Mouse (Mus musculus) forebrain, postnatal 0 days (tissue): ENCODE results near the gene Kif23. TPM values are rescaled to one million over a fixed set of nuclear protein-coding genes. Genes with fewer than 3 reads are reported as not detected.

Source experiments
- ATAC-seq: fragments of 200-750 bp; cut with Nextera tagmentation; 2 replicates; pipeline ENCODE4 v1.8.0; 2017; ENCODE audit warnings: mild to moderate bottlenecking, moderate library complexity
- DNase-seq: peaks from one replicate; pipeline ENCODE4 v3.0.0-alpha.2; 2015
- H3K27ac ChIP-seq: fragments of 300-500 bp; sonication (generic); 2 replicates; pipeline ENCODE4 v1.5.1; 2014; ENCODE audit warnings: low read depth, mild to moderate bottlenecking, antibody characterized with exemption, low read length, moderate library complexity, mixed read lengths
- H3K27me3 ChIP-seq: fragments of 300-500 bp; sonication (generic); 2 replicates; pipeline ENCODE4 v1.6.1; 2014; ENCODE audit warnings: mild to moderate bottlenecking, low read length, mixed read lengths; ENCODE audit not compliant: insufficient read depth
- H3K36me3 ChIP-seq: fragments of 300-500 bp; sonication (generic); 2 replicates; pipeline ENCODE4 v1.6.1; 2014; ENCODE audit warnings: mild to moderate bottlenecking, moderate library complexity; ENCODE audit not compliant: insufficient read depth
- H3K4me1 ChIP-seq: fragments of 300-500 bp; sonication (generic); 2 replicates; pipeline ENCODE4 v1.6.1; 2014; ENCODE audit warnings: antibody characterized with exemption; ENCODE audit not compliant: insufficient read depth
- H3K4me2 ChIP-seq: fragments of 300-500 bp; sonication (generic); 2 replicates; pipeline ENCODE4 v1.6.1; 2014; ENCODE audit warnings: low read depth, mild to moderate bottlenecking, moderate library complexity
- H3K4me3 ChIP-seq: fragments of 300-500 bp; sonication (generic); 2 replicates; pipeline ENCODE4 v1.5.1; 2014; ENCODE audit warnings: low read depth, low read length, mixed read lengths
- H3K9ac ChIP-seq: fragments of 300-500 bp; sonication (generic); 2 replicates; pipeline ENCODE4 v1.6.1; 2014; ENCODE audit warnings: mild to moderate bottlenecking
- H3K9me3 ChIP-seq: fragments of 300-500 bp; sonication (generic); 2 replicates; pipeline ENCODE4 v1.6.1; 2016; ENCODE audit warnings: low read length
- CTCF ChIP-seq: sonication (generic); IDR thresholded peaks from 2 replicates; pipeline ENCODE4 v1.5.1; 2016; ENCODE audit warnings: antibody characterized with exemption, control low read depth, low read depth
- WGBS: fragments of 180-500 bp; shearing (Covaris S2); extraction: QIAGEN DNeasy Blood & Tissue Kit; methylation state at CpG from one replicate; pipeline ENCODE4 v1.1.7; 2014; 5-methylcytosine and 5-hydroxymethylcytosine counted together
- polyA plus RNA-seq: library from polyadenylated mRNA; unstranded; fragments of >200 nt; fragmentation: Nextera tagmentation; extraction: Ambion mirVana; gene quantifications from 2 replicates; pipeline ENCODE4 v1.2.1, GENCODE M21; 2015
- total RNA-seq: library from RNA; depleted of rRNA; stranded (reverse); fragments of >200 nt; gene quantifications from 2 replicates; pipeline ENCODE4 v1.2.3, GENCODE M21; 2014

Gene Kif23
- total and polyA plus RNA-seq, 2 experiments from 2014 or later: 6.7 to 8.2 TPM

DNA sequence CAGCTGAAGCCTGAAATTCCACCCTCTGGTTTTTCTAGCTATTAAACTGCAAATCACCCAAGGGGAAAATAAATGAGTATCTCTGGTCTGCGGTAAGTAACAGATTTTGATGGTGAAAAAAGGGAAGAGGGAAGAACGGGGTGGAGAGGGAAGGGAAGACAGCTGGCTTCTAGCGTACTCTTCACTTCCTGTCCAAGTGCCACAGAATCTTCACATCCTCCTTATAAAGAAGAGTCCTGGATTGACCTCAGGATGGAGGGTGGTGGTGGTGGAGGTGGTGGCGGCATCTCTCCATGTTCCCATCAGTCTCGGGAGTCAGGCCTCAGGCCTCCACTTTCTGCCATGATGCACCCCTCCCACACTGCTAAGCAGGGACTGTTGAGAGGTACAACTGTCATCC lies 35.3 kb upstream of the Kif23 start:
- no peak overlapping the region for H3K9ac ChIP-seq
- no peak for ATAC-seq
- H3K9me3 ChIP-seq: no peaks in the 10 kb centered on the region
- H3K4me3 ChIP-seq: no peak overlapping the region
- H3K4me1 ChIP-seq: no peaks in the 10 kb centered on the region
- 69% methylated on average over 5 of the region's 5 CpGs for WGBS
- no peak overlapping the region for H3K27ac ChIP-seq
- no peak for DNase-seq
- no peaks in the 10 kb centered on the region for H3K36me3 ChIP-seq
- no peaks in the 10 kb centered on the region for H3K27me3 ChIP-seq
- H3K4me2 ChIP-seq: no peak overlapping the region
- no peak for TF ChIP-seq CTCF

GRCm38 (mm10) chr9:61979983-61980382 lies 33.4 kb upstream of the Kif23 start:
- WGBS: 87% methylated on average over 2 of the region's 2 CpGs

GRCm38 (mm10) chr9:61977258-61977945 lies 30.8 kb upstream of the Kif23 start:
- Histone ChIP-seq H3K27ac (no peak overlapping the region), H3K27me3 (no peaks in the 10 kb centered on the region), H3K4me3 (no peak overlapping the region), H3K9ac (no peak overlapping the region), H3K4me2 (no peak overlapping the region), H3K36me3 (no peaks in the 10 kb centered on the region), H3K9me3 (no peaks in the 10 kb centered on the region), H3K4me1 (no peaks in the 10 kb centered on the region)
- ATAC-seq (no peak), DNase-seq (no peak)
- WGBS: 91% methylated on average over 13 of the region's 13 CpGs
- no peak for TF ChIP-seq CTCF

More at GRCm38 (mm10) chr9:61979983-61980382, 33.4 kb upstream of the Kif23 start:
- H3K4me2 ChIP-seq: no peak overlapping the region
- no peak for DNase-seq
- no peaks in the 10 kb centered on the region for H3K4me1 ChIP-seq
- no peak overlapping the region for H3K9ac ChIP-seq
- TF ChIP-seq CTCF: peak; percentile 38
- ATAC-seq: no peak
- no peaks in the 10 kb centered on the region for H3K9me3 ChIP-seq
- H3K27ac ChIP-seq: no peak overlapping the region
- H3K4me3 ChIP-seq: no peak overlapping the region
- no peaks in the 10 kb centered on the region for H3K36me3 ChIP-seq
- H3K27me3 ChIP-seq: no peaks in the 10 kb centered on the region

GRCm38 (mm10) chr9:61972031-61972430 lies 25.5 kb upstream of the Kif23 start:
- no peak overlapping the region for H3K4me2 ChIP-seq
- H3K4me1 ChIP-seq: no peaks in the 10 kb centered on the region
- H3K4me3 ChIP-seq: no peak overlapping the region
- no peak overlapping the region for H3K9ac ChIP-seq
- no peak for TF ChIP-seq CTCF
- 50% methylated on average over 9 of the region's 9 CpGs for whole genome bisulfite sequencing
- ATAC-seq (no peak), DNase-seq (no peak)
- no peaks in the 10 kb centered on the region for H3K27me3 ChIP-seq
- H3K27ac ChIP-seq: no peak overlapping the region
- no peaks in the 10 kb centered on the region for H3K9me3 ChIP-seq
- H3K36me3 ChIP-seq: no peaks in the 10 kb centered on the region

GRCm38 (mm10) chr9:61971045-61971444 lies 24.5 kb upstream of the Kif23 start:
- no peaks in the 10 kb centered on the region for H3K36me3 ChIP-seq
- H3K4me3 ChIP-seq: no peak overlapping the region
- no peak overlapping the region for H3K4me2 ChIP-seq
- no peak for ATAC-seq
- no peak overlapping the region for H3K9ac ChIP-seq
- DNase-seq: no peak
- no peak for TF ChIP-seq CTCF
- 84% methylated on average over 3 of the region's 3 CpGs for WGBS
- no peak overlapping the region for H3K27ac ChIP-seq
- no peaks in the 10 kb centered on the region for H3K4me1 ChIP-seq
- no peaks in the 10 kb centered on the region for H3K9me3 ChIP-seq
- H3K27me3 ChIP-seq: no peaks in the 10 kb centered on the region

- WGBS: 68% methylated on average over 10 of the region's 10 CpGs
- Histone ChIP-seq H3K4me1 (no peaks in the 10 kb centered on the region), H3K9me3 (no peaks in the 10 kb centered on the region), H3K27me3 (no peaks in the 10 kb centered on the region), H3K4me2 (no peak overlapping the region), H3K9ac (0 out of 2 replicates have a peak overlapping the region, but pooled peaks have one; percentile 18), H3K27ac (no peak overlapping the region), H3K4me3 (no peak overlapping the region), H3K36me3 (no peaks in the 10 kb centered on the region)
- ATAC-seq (peak; percentile 54), DNase-seq (no peak)
- no peak for TF ChIP-seq CTCF
These were observed 20.8 kb upstream of the Kif23 start for GRCm38 (mm10) chr9:61967357-61967756.

- Histone ChIP-seq H3K9me3 (no peaks in the 10 kb centered on the region), H3K27ac (no peak overlapping the region), H3K4me2 (no peak overlapping the region), H3K27me3 (no peaks in the 10 kb centered on the region), H3K9ac (no peak overlapping the region), H3K4me3 (no peak overlapping the region), H3K36me3 (no peaks in the 10 kb centered on the region), H3K4me1 (no peaks in the 10 kb centered on the region)
- no peak for TF ChIP-seq CTCF
- ATAC-seq (no peak), DNase-seq (no peak)
- WGBS: 92% methylated on average over 7 of the region's 7 CpGs
These were observed 19.4 kb upstream of the Kif23 start for GRCm38 (mm10) chr9:61965987-61966386.
